Mouse (Mus musculus) adrenal gland, adult (tissue): ENCODE data around the gene Gdpgp1.
A peak's percentile ranks its signal among the peaks of the same experiment; 100 is the strongest.

Experiments
- DNase-seq, 2 experiments: peaks; one replicate each; pipeline ENCODE4 v3.0.0; 2022 to 2023; ENCODE audit warnings: low spot score in 1 of 2; ENCODE audit not compliant: inconsistent age in 2 of 2

The Gdpgp1 gene

GRCm38 (mm10) chr7:80199286-80199685 lies 33.4 kb upstream of the Gdpgp1 start:
- DNase-seq, result peak in 1 of 2 experiments; percentile 8

DNA sequence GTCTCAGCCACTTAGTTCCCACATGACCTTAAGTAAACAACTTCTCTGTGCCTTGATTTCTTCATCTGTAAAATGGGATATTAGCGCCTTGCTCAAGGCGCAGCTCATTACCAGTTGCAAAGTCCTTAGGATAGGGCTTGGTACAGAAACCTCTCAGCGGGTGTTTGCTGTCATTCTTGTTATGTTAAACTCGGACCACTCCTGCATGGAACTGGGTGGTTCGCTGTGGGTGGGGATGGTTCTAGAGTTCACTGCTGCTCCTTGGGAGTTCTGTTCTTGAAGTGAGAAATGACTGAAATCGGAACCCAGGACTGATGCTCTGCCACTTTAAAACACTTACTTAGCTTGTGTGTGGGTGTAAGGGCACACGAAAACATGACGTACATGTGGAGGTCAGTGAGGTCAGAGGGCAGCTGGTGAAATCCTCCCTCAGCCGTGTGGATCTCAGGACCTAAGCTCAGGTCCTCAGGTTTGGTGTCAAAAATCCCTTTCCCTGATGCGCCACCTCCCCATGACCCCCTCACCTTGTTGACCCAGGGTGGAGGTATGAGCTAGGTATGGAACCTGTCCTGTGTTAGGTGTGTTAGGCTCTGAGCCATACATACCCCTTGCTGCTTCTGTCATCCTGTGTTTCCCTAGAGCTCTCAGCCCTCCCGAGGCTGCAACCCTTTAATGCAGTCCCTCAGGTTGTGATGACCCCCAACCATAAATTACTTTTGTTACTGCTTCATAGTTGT lies 32.6 kb upstream of the Gdpgp1 start:
- peak; percentile 13 to 56 for DNase-seq

DNA sequence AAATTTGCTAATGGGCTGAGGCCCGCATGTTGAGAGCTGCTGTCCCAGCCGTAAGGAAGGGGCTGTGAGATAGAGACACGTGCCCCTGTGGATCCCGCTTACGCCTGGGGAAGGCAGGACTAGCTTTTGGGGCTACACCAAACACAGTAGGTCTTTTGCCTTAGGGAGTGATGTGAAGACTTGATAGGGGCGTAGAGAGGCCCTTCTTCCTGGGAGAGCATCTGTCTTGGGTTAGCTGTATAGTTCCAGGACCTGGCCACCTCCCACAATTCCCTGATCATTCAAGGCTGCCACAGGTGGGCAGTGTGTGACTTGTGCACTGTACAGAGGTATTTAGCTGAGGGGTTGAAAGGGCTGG lies 32.1 kb upstream of the Gdpgp1 start:
- DNase-seq, result peak; percentile 10 to 58

GRCm38 (mm10) chr7:80200963-80201539 lies 31.6 kb upstream of the Gdpgp1 start:
- peak; percentile 60 to 86 for DNase-seq

DNA sequence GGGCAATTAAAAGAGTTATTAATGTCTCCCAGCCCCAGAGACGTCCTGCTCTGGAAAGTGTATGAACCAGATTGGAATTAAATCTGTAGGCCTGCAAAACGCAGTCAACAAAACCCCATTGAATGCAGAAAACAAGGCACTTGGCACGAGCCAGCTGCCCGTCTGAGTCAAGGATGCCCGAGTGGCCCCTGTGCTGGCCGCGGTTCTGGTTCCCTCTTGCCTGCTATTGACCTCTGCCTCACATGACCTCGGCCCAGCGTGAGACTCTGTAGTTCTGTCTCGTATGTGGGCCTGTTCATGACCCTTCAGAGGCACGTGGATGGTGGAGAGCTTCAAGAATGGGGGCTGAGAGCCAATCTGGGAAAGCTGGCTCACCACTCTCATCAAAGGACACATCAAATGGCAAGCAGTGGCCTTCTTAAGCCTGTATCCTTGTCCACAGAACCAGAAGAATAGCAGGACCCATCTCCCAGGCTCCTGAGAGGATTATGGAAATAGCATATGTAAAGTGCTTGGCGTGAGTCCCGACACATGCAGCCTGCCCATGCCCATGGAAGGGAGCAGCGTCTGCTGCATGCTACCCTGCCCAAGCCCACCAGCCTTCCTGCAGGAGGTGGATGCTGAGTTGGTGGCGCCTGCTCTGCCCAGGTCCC lies 30.7 kb upstream of the Gdpgp1 start:
- peak; percentile 50 to 84 for DNase-seq

DNA sequence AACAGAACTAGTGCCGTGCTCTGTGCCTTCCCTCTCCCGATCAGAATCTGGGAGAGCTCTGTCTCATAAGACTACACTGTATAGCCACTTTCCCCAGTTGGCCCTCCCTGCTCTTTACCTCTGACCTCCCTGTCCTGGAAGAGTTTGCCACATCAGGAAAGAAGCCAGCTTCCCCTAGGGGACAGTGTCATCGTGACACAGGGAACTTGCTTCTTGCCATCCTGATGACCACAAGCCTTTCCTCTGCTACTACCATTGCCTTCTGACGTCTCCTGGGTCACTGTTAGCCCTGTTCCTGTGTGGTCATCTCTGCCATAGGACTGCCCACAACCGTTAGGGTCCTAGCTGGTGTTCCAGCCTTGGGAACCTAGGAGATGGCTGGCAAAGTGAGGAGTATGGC lies 29.7 kb upstream of the Gdpgp1 start:
- DNase-seq, result peak in 1 of 2 experiments; percentile 62

GRCm38 (mm10) chr7:80203638-80204096 lies 29.0 kb upstream of the Gdpgp1 start:
- peak; percentile 47 to 81 for DNase-seq

DNA sequence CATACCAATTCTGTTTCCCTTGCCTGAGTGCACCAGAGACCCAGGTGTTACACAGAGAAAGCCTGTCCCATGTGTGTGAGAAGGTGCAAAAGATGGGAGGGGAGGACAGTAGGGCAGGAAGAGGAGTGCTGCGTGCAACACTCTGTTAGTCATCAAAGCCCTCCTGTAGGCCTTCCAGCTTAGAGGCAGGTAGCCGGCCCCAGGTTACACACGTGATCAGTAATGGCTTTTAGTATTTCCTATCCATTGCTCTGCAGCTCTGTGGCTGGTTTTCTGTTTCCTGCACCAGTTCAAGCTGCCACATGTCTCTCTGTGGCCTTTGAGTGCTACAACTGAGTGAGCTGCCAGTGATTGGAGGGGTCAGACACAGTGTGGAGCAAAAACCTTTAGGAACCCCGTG lies 28.3 kb upstream of the Gdpgp1 start:
- DNase-seq, result no peak

GRCm38 (mm10) chr7:80204961-80205360 lies 27.7 kb upstream of the Gdpgp1 start:
- no peak for DNase-seq

DNA sequence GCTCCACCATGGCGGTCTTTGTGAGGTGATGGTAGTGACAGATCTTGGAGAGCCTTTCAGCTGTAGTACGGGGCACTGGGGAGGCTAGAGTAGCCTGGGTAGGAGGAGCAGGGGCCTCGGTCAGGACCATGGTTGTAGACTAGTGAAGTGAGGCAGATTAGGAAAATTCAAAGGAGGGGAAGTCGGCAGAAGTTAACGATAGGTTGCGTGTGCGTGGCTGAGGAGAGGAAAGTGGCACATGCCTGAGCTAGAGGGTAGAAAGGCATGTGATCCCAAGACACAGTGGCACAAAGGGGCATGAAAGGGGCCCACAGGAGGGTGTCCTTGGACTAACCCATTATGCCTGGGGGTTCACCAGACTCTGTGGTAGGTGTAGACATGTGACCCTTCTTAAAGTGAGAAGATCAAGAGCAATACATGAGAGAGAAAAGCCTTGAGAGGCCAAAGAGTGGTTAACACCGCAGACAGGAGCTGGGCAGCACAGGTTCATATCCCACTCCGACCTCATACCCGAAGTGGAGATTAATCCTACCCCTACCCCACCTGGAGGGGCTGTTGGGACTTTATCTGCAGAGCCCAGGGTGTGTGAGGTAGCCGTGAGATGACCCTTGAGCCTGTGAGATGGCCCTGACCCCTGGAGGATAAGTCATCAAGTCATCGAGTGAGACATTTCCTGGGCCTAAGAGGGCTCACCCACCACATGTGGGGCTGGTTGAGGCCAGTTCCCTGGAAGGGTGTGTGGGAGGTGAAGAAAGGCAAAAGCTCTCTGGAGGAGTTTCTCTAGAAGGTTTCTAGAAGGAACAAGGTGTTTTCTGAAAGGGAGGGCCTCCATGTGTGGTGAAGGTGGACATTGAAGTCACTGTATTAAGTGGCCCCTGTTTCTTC lies 26.7 kb upstream of the Gdpgp1 start:
- peak in 1 of 2 experiments; percentile 73 for DNase-seq

DNA sequence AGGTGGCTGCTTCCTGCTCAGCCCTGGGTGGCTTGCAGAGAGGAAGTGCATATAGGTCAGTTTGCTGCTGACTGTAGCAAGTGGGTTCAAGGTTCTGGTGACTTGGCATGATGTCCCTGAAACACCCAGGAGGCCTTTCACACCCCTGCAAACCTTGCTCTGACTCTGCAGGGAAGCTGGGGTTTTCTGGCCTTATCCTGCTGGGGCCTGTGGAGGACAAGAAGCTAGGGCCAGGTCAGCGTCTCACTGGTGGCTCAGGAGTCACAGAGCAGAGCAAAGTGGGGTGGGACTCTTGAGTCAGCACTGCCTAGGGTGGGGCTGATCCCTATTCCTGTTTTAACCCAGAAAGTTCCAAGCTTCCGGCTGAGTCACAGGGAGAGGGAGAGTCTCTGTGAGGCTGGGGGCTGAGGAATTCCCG lies 25.3 kb upstream of the Gdpgp1 start:
- DNase-seq, result peak; percentile 73 to 91

DNA sequence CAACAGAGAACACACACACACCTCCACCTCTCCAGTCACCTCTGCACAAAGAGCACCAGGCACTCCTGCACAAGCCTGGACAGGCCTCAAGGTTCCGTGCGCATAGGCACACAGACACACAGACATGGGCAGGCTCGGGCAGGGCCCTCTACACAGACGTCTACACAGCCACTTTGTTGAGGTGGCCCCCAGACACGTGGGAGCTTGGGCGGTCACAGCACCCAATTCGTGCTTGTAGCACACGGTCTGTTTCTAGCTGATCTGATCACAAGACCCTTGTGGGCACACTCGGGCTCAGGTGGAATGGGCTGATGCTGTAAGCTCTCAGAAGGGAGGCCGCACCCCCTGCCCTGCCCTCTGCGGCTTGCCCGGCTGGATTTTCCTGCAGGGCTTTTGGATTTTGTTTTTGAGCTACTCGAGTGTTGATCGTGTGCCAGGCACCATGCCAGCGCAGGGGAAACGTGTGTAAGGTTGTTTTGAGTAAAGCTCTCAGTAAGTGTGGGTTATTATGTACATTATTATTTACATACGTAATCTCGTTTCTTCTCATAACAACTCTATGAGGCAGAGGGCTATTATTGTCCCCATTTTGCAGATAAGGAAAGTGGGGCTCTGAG lies 24.5 kb upstream of the Gdpgp1 start:
- DNase-seq, result peak in 1 of 2 experiments; percentile 59

- peak; percentile 74 to 88 for DNase-seq
These were observed 23.8 kb upstream of the Gdpgp1 start for GRCm38 (mm10) chr7:80208738-80209430.

DNA sequence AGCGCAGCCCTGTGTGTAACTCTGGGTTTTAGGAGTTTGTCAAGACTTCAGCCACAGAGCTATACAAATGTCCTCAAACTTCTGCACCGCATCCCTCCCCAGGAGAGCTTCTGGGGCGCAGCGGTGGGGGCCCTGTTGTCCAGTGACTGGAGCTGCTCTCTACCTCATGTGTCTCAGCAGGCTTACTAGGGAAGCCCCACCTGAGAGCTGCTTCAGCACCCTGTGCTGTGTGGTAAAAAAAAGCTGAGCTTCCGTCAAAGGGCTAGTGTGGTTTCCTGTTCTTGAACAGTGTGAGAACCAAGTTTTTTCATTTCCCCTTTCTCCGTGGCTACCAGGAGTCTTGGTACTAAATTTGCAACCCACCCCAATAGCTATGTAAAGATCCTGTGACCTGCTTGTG lies 23.0 kb upstream of the Gdpgp1 start:
- peak in 1 of 2 experiments; percentile 57 for DNase-seq

GRCm38 (mm10) chr7:80210982-80211381 lies 21.7 kb upstream of the Gdpgp1 start:
- DNase-seq, result no peak

DNA sequence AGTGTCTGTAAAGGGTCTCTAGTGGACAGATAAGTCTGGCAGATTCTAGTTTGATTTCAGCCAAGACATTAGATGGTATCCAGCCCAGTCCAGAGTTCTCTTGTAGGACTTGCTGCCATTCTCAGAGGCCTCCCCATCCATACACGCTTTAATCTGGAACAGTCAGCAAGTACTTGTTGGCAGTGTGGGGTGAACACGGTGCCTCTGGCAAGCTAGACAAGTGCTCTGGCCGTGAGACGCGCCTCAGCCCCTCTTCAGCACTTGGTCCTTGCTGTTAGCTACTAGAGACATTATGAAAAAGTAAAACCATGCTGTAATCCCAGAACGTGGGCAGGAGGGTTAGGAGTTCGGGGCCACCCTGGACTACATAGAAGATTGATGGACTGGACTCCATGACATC lies 19.1 kb upstream of the Gdpgp1 start:
- DNase-seq, result no peak

DNA sequence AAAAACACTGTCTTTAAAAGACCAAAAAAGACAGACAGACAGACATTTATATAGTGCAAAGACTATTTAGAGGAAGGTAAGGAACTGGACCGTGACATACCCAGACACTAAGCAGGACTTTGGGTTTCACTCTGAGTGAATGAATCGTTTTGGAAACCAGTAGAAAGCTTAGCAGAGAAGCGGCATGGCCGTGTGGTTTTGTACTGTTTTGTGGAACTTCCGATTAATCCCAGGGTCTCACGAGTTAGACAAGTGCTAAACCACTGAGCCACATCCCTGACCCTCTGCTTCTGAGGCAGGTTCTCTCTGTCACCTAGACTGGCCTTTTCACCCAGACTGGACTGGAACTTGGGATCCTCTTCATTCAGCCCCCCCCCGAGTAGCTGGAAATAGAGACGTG lies 18.2 kb upstream of the Gdpgp1 start:
- DNase-seq, result no peak

DNA sequence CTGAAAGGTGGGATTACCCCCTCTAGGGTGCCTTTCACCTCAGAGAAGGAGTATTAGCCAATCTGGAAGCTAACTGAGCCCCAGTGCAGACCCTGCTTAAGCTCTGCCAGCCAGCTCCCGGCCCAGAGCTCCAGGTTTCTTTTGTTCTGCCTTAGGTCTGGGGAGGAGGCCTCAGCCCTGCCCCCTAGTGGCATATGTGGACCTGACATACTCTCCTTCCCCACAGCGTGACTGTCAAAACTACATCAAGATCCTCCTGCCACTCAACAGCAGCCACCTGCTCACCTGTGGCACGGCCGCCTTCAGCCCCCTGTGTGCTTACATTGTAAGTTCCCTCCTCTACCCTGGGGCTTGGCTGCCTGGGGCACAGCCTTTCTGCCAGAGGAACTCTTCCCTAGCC lies 17.3 kb upstream of the Gdpgp1 start:
- peak; percentile 77 to 92 for DNase-seq

GRCm38 (mm10) chr7:80216566-80216965 lies 16.1 kb upstream of the Gdpgp1 start:
- peak; percentile 61 to 82 for DNase-seq

- DNase-seq, result peak; percentile 80
These were observed 14.0 kb upstream of the Gdpgp1 start for GRCm38 (mm10) chr7:80218666-80219065.
